Mouse (Mus musculus) C2C12 (cell line): ENCODE measurements at regions not wholly inside any gene's neighbourhood (a gene's known extent, or its start where the extent isn't known, plus 50 kb on each side); places are given as distances from the start of the nearest gene placed in this dataset.

Source experiments
- CEBPB ChIP-seq: IDR thresholded peaks from one replicate; pipeline ENCODE4 v1.6.1; 2011; ENCODE audit warnings: low read depth, mild to moderate bottlenecking, control low read depth, moderate library complexity
- CTCF ChIP-seq: IDR thresholded peaks from one replicate; pipeline ENCODE4 v1.5.1; 2011; ENCODE audit not compliant: control insufficient read depth, insufficient read depth, insufficient read length
- MAX ChIP-seq: IDR thresholded peaks from one replicate; pipeline ENCODE4 v1.6.1; 2011; ENCODE audit warnings: mild to moderate bottlenecking, control low read depth
- MYOD1 ChIP-seq: IDR thresholded peaks from one replicate; pipeline ENCODE4 v1.6.1; 2011; ENCODE audit warnings: low read depth; ENCODE audit not compliant: control insufficient read depth, insufficient read length
- MYOG ChIP-seq: IDR thresholded peaks from one replicate; pipeline ENCODE4 v1.6.1; 2011; ENCODE audit not compliant: control insufficient read depth, insufficient read length; ENCODE audit errors: extremely low read depth
- USF1 ChIP-seq: IDR thresholded peaks from one replicate; pipeline ENCODE4 v1.6.1; 2011; ENCODE audit warnings: low read depth, mild to moderate bottlenecking, control low read depth, moderate library complexity

DNA sequence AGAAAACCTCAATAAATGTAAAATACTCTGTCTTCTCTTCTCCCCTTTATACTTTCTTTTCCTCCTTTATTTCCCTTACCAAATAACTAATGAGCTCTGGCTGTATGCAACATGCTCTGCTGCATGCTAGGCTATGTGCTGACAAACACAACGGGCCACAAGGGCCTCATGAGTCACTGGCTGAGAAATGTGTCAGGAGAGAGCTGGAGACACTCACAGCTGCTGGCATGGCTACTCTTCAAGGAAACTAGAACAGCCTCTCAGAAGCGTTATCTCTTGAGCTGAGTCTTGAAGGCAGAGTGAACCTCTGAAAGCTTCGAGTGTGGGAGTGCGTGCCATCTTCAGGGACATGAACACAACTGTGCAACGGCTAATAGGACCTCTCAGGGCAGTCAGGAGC is 205.8 kb upstream of the Zfp462 start:
- TF ChIP-seq MAX, result no peak
- TF ChIP-seq CTCF, result no peak
- TF ChIP-seq USF1, result no peak
- no peak for TF ChIP-seq MYOG
- no peak for TF ChIP-seq MYOD1
- TF ChIP-seq CEBPB, result no peak
